Mouse (Mus musculus) brain, embryonic 14.5 days (tissue): Measurements from ENCODE around the gene Ptch2.

Source experiments
- CTCF ChIP-seq: fragments of 200-500 bp; IDR thresholded peaks from 2 replicates; pipeline ENCODE4 v1.5.1; 2012; ENCODE audit warnings: inconsistent platforms, mild to moderate bottlenecking, moderate library complexity, borderline replicate concordance; ENCODE audit not compliant: insufficient read depth, insufficient read length; ENCODE audit errors: extremely low read depth
- POLR2A ChIP-seq: fragments of 200-500 bp; IDR thresholded peaks from 2 replicates; pipeline ENCODE4 v1.6.1; 2012; ENCODE audit warnings: mild to moderate bottlenecking, inconsistent platforms, borderline replicate concordance; ENCODE audit not compliant: poor library complexity, insufficient read depth, insufficient read length, severe bottlenecking; ENCODE audit errors: extremely low read depth

- TF ChIP-seq CTCF (no peak), POLR2A (no peak)
Measured at GRCm38 (mm10) chr4:117105127-117105526, 9.3 kb downstream of the Ptch2 start.
